Mouse (Mus musculus) spleen, adult 2 months (tissue): ENCODE measurements around the gene Zfp512b.

Experiments used
- CTCF ChIP-seq: fragments of 200-500 bp; IDR thresholded peaks from 2 replicates; pipeline ENCODE4 v1.5.1; 2011; ENCODE audit warnings: mild to moderate bottlenecking, inconsistent platforms; ENCODE audit not compliant: insufficient read depth, insufficient read length, insufficient replicate concordance; ENCODE audit errors: extremely low read depth
- POLR2A ChIP-seq: fragments of 200-500 bp; IDR thresholded peaks from 2 replicates; pipeline ENCODE4 v1.6.1; 2011; ENCODE audit warnings: low read depth, low read length, inconsistent platforms

GRCm38 (mm10) chr2:181569856-181570255 lies 22.7 kb downstream of the Zfp512b start:
- no peak for TF ChIP-seq POLR2A
- TF ChIP-seq CTCF, result no peak
